Mouse (Mus musculus) liver, postnatal 0 days (tissue): ENCODE measurements around the gene Rab35. TPM values are rescaled to one million over a fixed set of nuclear protein-coding genes. Genes with fewer than 3 reads are reported as not detected.

Experiments
- ATAC-seq: fragments of 200-750 bp; cut with Nextera tagmentation; 2 replicates; pipeline ENCODE4 v1.8.0; 2017; ENCODE audit warnings: mild to moderate bottlenecking, moderate library complexity
- DNase-seq: peaks from one replicate; pipeline ENCODE4 v3.0.0-alpha.2; 2016
- H3K27ac ChIP-seq: fragments of 300-500 bp; sonication (generic); 2 replicates; pipeline ENCODE4 v1.5.1; 2014; ENCODE audit warnings: antibody characterized with exemption, moderate library complexity, mild to moderate bottlenecking, low read depth
- H3K27me3 ChIP-seq: fragments of 300-500 bp; sonication (generic); 2 replicates; pipeline ENCODE4 v1.6.1; 2014; ENCODE audit warnings: low read length, control low read depth, mixed read lengths; ENCODE audit not compliant: insufficient read depth
- H3K36me3 ChIP-seq: fragments of 300-500 bp; sonication (generic); replicated peaks from 2 replicates; pipeline ENCODE4 v1.6.1; 2014; ENCODE audit warnings: mild to moderate bottlenecking, control low read depth, low read length, moderate library complexity, mixed read lengths; ENCODE audit not compliant: insufficient read depth
- H3K4me1 ChIP-seq: fragments of 300-500 bp; sonication (generic); 2 replicates; pipeline ENCODE4 v1.6.1; 2014; ENCODE audit warnings: antibody characterized with exemption, mild to moderate bottlenecking, control low read depth; ENCODE audit not compliant: insufficient read depth
- H3K4me2 ChIP-seq: fragments of 300-500 bp; sonication (generic); 2 replicates; pipeline ENCODE4 v1.6.1; 2014; ENCODE audit warnings: low read depth, mild to moderate bottlenecking, low read length, moderate library complexity, mixed read lengths
- H3K4me3 ChIP-seq: fragments of 300-500 bp; sonication (generic); 2 replicates; pipeline ENCODE4 v1.5.1; 2014; ENCODE audit warnings: low read depth, low read length
- H3K9ac ChIP-seq: fragments of 300-500 bp; sonication (generic); replicated peaks from 2 replicates; pipeline ENCODE4 v1.6.1; 2014; ENCODE audit warnings: mild to moderate bottlenecking, moderate library complexity
- H3K9me3 ChIP-seq: fragments of 300-500 bp; sonication (generic); 2 replicates; pipeline ENCODE4 v1.6.1; 2016; ENCODE audit warnings: mild to moderate bottlenecking, control low read depth, low read length, mixed read lengths
- CTCF ChIP-seq: sonication (generic); IDR thresholded peaks from 2 replicates; pipeline ENCODE4 v1.5.1; 2016; ENCODE audit warnings: antibody characterized with exemption, low read depth
- EP300 ChIP-seq: IDR thresholded peaks from 2 replicates; pipeline ENCODE4 v1.6.1; 2016; ENCODE audit warnings: antibody characterized with exemption, low read depth, mild to moderate bottlenecking
- WGBS: fragments of 180-500 bp; shearing (Covaris S2); extraction: QIAGEN DNeasy Blood & Tissue Kit; methylation state at CpG from one replicate; pipeline ENCODE4 v1.1.7; 2014; ENCODE audit not compliant: insufficient replicate concordance; 5-methylcytosine and 5-hydroxymethylcytosine counted together
- microRNA-seq: library from miRNA; unstranded; fragments of <30 nt; microRNA quantifications from one replicate; pipeline ENCODE4, GENCODE M21; 2016
- polyA plus RNA-seq: library from polyadenylated mRNA; unstranded; fragments of >200 nt; fragmentation: Nextera tagmentation; extraction: Ambion mirVana; gene quantifications from 2 replicates; pipeline ENCODE4 v1.2.1, GENCODE M21; 2015

Rab35 gene
- polyA plus RNA-seq, 1 experiment from 2014 or later = 7.6 TPM

- Histone ChIP-seq H3K4me1 (no peaks in the 10 kb centered on the region), H3K4me2 (no peak overlapping the region), H3K27ac (no peak overlapping the region), H3K27me3 (no peaks in the 10 kb centered on the region), H3K36me3 (no peaks in the 10 kb centered on the region), H3K9me3 (no peaks in the 10 kb centered on the region), H3K4me3 (no peak overlapping the region), H3K9ac (no peak overlapping the region)
- DNase-seq (no peak), ATAC-seq (no peak)
- TF ChIP-seq EP300 (no peak), CTCF (no peak)
- WGBS = 83% methylated on average over 8 of the region's 8 CpGs
Measured at GRCm38 (mm10) chr5:115671846-115672245, 40.1 kb downstream of the Rab35 start.

DNA sequence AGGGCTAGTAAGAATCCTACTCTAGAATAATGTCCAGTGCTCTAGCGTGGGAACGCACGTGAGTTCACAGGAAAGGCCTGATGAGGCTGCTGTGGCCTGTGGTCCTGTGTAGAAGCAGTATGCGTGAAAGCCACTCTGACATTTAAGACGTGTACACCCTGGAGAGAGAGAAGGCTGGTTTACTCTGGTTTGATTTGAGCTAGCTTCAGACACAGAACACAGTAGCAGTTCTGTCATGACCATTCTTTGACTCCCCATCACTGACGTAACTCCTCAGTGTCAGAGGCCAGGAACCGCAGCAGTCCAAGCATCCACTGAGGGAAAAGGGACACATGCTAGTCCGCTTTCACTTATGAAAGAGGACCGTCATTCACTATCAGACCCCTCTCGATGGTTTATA, 53.4 kb downstream of the Rab35 start:
- Histone ChIP-seq H3K36me3 (no peaks in the 10 kb centered on the region), H3K9me3 (no peaks in the 10 kb centered on the region), H3K9ac (no peak overlapping the region), H3K27ac (no peak overlapping the region), H3K4me3 (no peak overlapping the region), H3K27me3 (no peaks in the 10 kb centered on the region), H3K4me2 (no peak overlapping the region), H3K4me1 (no peaks in the 10 kb centered on the region)
- TF ChIP-seq EP300 (no peak), CTCF (no peak)
- DNase-seq (no peak), ATAC-seq (no peak)
- WGBS = 85% methylated on average over 10 of the region's 10 CpGs

GRCm38 (mm10) chr5:115686716-115687115, 55.0 kb downstream of the Rab35 start:
- Histone ChIP-seq H3K4me1 (no peaks in the 10 kb centered on the region), H3K27me3 (no peaks in the 10 kb centered on the region), H3K36me3 (no peaks in the 10 kb centered on the region), H3K27ac (no peak overlapping the region), H3K4me2 (no peak overlapping the region), H3K9ac (no peak overlapping the region), H3K9me3 (no peaks in the 10 kb centered on the region), H3K4me3 (no peak overlapping the region)
- DNase-seq (no peak), ATAC-seq (no peak)
- TF ChIP-seq CTCF (no peak), EP300 (no peak)
- 68% methylated on average over 7 of the region's 7 CpGs for WGBS

DNA sequence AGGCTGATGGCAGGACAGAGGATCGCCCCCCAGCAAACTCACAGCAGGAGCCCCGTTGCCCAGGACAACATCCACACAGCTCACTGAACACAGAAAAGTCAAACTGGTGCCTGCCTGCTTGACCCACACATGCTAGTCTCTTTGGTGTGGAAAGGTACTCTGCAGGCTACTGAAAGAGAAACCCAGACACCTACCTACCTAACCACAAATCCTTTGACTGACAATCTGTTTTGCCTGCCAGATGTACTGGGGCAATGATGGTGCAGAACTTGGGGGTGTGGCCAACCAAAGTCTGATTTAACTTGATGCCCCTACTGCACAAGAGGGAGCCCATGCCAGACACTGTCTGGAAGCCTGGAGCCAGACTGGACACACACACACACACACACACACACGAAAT, 61.6 kb downstream of the Rab35 start:
- TF ChIP-seq CTCF (no peak), EP300 (no peak)
- Histone ChIP-seq H3K36me3 (no peaks in the 10 kb centered on the region), H3K9me3 (no peaks in the 10 kb centered on the region), H3K9ac (no peak overlapping the region), H3K27ac (no peak overlapping the region), H3K4me1 (no peaks in the 10 kb centered on the region), H3K4me3 (no peak overlapping the region), H3K4me2 (no peak overlapping the region), H3K27me3 (no peaks in the 10 kb centered on the region)
- 52% methylated on average over 3 of the region's 3 CpGs for WGBS
- ATAC-seq = no peak
- DNase-seq = no peak

- no peak for ATAC-seq
Measured at GRCm38 (mm10) chr5:115695191-115695770, 63.6 kb downstream of the Rab35 start.

GRCm38 (mm10) chr5:115696811-115697210, 65.1 kb downstream of the Rab35 start:
- H3K9me3 ChIP-seq = no peaks in the 10 kb centered on the region
- H3K4me3 ChIP-seq = no peak overlapping the region
- no peaks in the 10 kb centered on the region for H3K36me3 ChIP-seq
- ATAC-seq = no peak
- H3K4me1 ChIP-seq = no peaks in the 10 kb centered on the region
- 75% methylated on average over 5 of the region's 5 CpGs for WGBS
- no peak for DNase-seq
- no peak overlapping the region for H3K27ac ChIP-seq
- no peak for TF ChIP-seq EP300
- H3K9ac ChIP-seq = no peak overlapping the region
- no peak overlapping the region for H3K4me2 ChIP-seq
- no peaks in the 10 kb centered on the region for H3K27me3 ChIP-seq

More at GRCm38 (mm10) chr5:115695191-115695770, 63.6 kb downstream of the Rab35 start:
- H3K36me3 ChIP-seq = no peaks in the 10 kb centered on the region
- 63% methylated on average over 6 of the region's 6 CpGs for WGBS
- H3K27me3 ChIP-seq = no peaks in the 10 kb centered on the region
- TF ChIP-seq CTCF (no peak), EP300 (no peak)
- H3K4me3 ChIP-seq = no peak overlapping the region
- H3K9ac ChIP-seq = no peak overlapping the region
- H3K4me2 ChIP-seq = no peak overlapping the region
- no peaks in the 10 kb centered on the region for H3K4me1 ChIP-seq
- H3K9me3 ChIP-seq = no peaks in the 10 kb centered on the region
- DNase-seq = no peak
- no peak overlapping the region for H3K27ac ChIP-seq

Small RNA genes lying within 50 kb of the gene (microRNA-seq; reads per million reads assigned to microRNA genes)
- not detected for gene Mir7030

Other genes with a start within 250 kb of the Rab35 start
- 0.15 and 0.26 TPM in 2 replicates for gene Msi1, start 202.3 kb upstream of the Rab35 start, polyA plus RNA-seq
- not detected in 2 replicates for gene Pla2g1b, start 165.6 kb upstream of the Rab35 start, polyA plus RNA-seq
- 3.5 and 3.9 TPM in 2 replicates for gene Sirt4, start 147.2 kb upstream of the Rab35 start, polyA plus RNA-seq
- 14.9 and 16.3 TPM in 2 replicates for gene Pxn, start 125.2 kb upstream of the Rab35 start, polyA plus RNA-seq
- 793 and 822 TPM in 2 replicates for gene Rplp0, start 72.4 kb upstream of the Rab35 start, polyA plus RNA-seq
- 7.7 and 10.3 TPM in 2 replicates for gene Gcn1l1, start 66.7 kb upstream of the Rab35 start, polyA plus RNA-seq
- gene Bicdl1, start 99.7 kb downstream of the Rab35 start, polyA plus RNA-seq = 1.9 and 2.0 TPM in 2 replicates
- gene Cit, start 213.4 kb downstream of the Rab35 start, polyA plus RNA-seq = 9.1 and 11.5 TPM in 2 replicates